Mouse (Mus musculus): ENCODE measurements around the gene Slc5a1.

The Slc5a1 gene

GRCm38 (mm10) chr5:33193567-33193966, 89.5 kb downstream of the Slc5a1 start:
- DNase-seq (ENCODE audit: low read depth), result no peak

GRCm38 (mm10) chr5:33195246-33195852, 91.3 kb downstream of the Slc5a1 start:
- no peak for DNase-seq (ENCODE audit: low read depth)

- DNase-seq (ENCODE audit: low read depth), result no peak
These were observed 96.1 kb downstream of the Slc5a1 start for GRCm38 (mm10) chr5:33200071-33200470.

GRCm38 (mm10) chr5:33201697-33202096, 97.7 kb downstream of the Slc5a1 start:
- DNase-seq (ENCODE audit: low read depth), result no peak

GRCm38 (mm10) chr5:33202516-33203170, 98.6 kb downstream of the Slc5a1 start:
- no peak for DNase-seq (ENCODE audit: low read depth)

- DNase-seq (ENCODE audit: low read depth), result no peak
These were observed 99.1 kb downstream of the Slc5a1 start for GRCm38 (mm10) chr5:33203171-33203565.

- peak; percentile 83 for DNase-seq (ENCODE audit: low read depth)
These were observed 99.7 kb downstream of the Slc5a1 start for GRCm38 (mm10) chr5:33203691-33204242.

- no peak for DNase-seq (ENCODE audit: low read depth)
These were observed 100.3 kb downstream of the Slc5a1 start for GRCm38 (mm10) chr5:33204284-33204683.

- DNase-seq (ENCODE audit: low read depth), result no peak
These were observed 102.3 kb downstream of the Slc5a1 start for GRCm38 (mm10) chr5:33206328-33206727.

GRCm38 (mm10) chr5:33207136-33207535, 103.1 kb downstream of the Slc5a1 start:
- no peak for DNase-seq (ENCODE audit: low read depth)

GRCm38 (mm10) chr5:33208533-33209245, 104.7 kb downstream of the Slc5a1 start:
- DNase-seq (ENCODE audit: low read depth), result no peak

GRCm38 (mm10) chr5:33210515-33210914, 106.5 kb downstream of the Slc5a1 start:
- no peak for DNase-seq (ENCODE audit: low read depth)

GRCm38 (mm10) chr5:33211254-33211653, 107.2 kb downstream of the Slc5a1 start:
- no peak for DNase-seq (ENCODE audit: low read depth)

Data from naive thymus-derived CD4-positive, alpha-beta T cell, adult 2 months (primary cell).